Mouse (Mus musculus) cerebellum, adult 11-12 months (tissue): Measurements from ENCODE around the gene Pitpnm2.

ENCODE experiments used
- DNase-seq: peaks from one replicate; pipeline ENCODE4 v3.0.0; 2022

The Pitpnm2 gene

GRCm38 (mm10) chr5:124247296-124247695 is 2.3 kb downstream of the Pitpnm2 start:
- no peak for DNase-seq

DNA sequence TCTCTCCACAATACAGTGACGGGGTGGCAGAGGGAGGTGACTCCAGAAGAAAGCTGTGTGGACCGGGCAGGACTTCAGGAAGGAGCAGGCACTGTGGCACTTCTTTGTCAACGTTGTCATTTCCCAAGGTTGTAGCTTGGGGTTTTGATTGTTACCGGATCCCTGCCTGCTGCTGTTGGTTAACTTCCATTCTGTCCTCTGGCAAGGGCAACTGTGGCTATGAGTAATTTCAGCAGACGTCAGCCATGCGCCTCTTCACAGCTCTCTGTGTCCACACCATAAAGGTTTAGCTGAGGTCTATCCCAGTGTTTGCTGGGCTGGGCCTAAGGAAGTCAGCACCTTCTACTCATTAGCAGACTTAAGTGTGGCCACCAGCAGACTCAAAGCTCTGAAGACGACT is 4.7 kb downstream of the Pitpnm2 start:
- DNase-seq, result no peak

- no peak for DNase-seq
Observed at GRCm38 (mm10) chr5:124244449-124244848, 5.1 kb downstream of the Pitpnm2 start.

- DNase-seq, result no peak
Observed at GRCm38 (mm10) chr5:124243236-124243901, 6.2 kb downstream of the Pitpnm2 start.

GRCm38 (mm10) chr5:124241686-124242444 is 7.7 kb downstream of the Pitpnm2 start:
- DNase-seq, result no peak

DNA sequence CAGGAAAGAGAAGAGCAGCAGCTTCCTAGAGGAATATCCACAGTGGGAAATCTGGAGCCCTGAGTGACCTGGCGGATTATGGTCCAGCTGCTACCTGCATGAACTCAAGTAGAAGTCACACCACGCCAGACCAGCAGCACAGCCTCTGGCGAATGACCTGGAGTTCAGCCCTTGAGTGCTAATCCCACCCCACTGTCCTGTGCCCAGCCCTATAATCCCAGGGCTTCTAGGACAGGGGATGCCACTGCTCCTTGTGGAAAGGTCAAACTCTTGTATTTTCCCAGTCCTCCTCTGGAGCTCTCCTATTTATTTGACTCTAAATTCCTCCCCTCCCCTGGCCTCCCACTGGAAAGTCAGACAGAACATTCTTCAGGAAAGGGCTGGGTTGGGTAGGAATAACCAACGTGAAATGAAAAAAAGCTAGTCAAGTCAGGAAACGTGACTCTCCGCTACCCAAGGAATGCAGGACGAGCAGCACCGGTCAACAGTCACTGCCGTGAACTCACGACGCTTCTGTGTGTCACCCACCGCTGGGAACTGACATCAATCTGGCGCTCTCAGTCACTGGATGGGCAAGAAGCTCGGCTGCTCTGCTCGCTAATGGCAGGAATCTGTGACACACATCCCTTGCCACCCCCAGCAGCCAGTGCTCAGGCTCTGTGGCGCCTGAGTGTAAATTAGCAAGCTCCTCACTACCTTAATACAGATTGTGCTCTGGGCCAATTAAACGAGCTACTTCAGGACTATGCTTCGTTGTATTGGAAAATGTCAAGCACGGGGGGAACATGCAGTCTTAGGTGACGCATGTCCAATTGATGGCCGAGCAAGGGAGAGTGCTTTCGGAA is 8.5 kb downstream of the Pitpnm2 start:
- no peak for DNase-seq

GRCm38 (mm10) chr5:124236180-124236579 is 13.4 kb downstream of the Pitpnm2 start:
- no peak for DNase-seq

- DNase-seq, result no peak
Observed at GRCm38 (mm10) chr5:124234778-124235177, 14.8 kb downstream of the Pitpnm2 start.

DNA sequence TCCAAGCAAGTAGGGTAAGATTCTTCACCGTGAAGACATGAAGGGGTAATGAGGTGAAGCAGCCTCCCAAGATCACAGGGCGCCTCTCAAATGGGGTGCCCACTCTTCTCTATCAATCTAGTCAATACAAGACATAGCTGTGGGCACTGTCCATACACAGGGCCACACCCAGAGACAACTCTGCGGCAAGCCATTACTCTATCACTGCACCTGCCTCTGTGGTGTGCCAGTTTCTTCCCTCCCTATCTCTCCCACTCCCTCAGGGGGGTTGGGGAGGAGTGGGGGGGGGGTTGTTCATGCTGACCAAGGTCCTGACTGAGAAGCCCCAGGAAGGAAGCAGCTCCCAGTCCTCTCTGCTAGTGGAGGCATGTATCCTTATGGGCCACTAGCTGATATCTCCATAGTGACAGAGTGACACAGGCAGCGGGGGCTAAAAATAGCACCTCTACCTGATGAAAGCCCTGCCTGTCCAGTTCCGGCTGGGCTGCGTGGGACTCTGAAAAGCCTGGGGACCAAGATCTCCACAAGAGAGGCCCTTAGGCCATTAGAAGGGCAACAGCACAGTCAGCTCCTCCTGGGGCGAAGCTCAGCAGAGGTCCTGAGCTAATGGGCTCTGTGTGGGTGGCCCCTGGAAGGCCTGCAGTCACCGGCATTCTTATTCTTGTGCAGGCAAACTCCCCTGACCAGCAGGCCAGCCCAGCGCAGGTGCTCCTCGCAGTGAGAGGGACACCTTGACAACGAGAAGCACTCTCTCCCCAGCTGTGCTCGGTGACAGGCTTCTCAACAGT is 15.5 kb downstream of the Pitpnm2 start:
- no peak for DNase-seq

DNA sequence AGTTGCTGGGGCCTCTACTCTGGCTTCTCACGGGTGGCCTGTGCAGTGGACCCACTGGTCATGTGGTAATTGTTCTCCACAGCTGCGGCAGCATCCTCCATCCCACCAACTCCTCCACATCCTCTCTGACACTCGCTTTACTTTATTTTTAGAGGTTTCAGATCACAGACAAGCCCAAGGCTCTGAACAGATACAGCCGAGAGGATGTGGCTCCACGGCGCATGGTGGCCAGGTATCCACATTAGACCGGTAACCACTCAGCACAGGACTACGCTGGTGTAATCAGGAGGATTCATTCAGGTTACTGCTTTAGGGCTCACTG is 16.5 kb downstream of the Pitpnm2 start:
- no peak for DNase-seq

DNA sequence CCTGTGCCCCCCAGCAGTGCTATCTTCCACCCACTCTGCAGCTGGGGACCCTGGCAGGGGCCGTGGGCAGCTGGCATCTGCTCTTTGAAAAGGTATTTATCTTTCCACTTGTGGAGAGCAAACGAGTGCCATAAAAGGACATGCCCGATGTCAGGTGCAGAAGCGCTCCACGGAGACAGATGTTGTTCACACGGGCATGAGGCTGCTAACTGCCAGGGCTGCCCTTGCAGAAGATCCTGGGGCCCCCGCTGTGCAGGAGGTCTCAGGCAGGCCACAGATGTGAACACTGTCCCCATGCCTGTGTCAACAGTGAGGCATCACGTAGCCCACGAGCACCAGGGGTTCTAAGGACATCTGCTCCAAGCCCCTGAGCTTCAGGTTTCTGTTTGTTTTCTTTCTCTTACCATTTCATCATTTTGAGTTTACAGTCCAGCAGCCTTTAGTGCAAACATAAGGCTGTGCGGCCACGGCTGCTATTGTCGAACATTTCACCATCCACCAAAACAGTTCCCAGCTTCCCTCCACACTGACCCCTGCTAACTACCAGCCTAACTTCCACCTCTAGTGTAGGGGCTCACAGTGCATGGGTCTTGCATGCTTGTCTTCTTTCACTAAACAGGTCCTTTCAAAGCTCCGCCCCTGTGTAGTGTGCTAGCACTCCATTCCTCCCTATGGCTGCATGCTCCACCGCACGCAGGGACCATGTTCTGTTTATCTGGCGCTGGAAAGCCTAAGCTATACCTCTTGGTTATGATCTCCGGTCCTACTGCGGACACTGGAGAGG is 17.0 kb downstream of the Pitpnm2 start:
- DNase-seq, result no peak

- no peak for DNase-seq
Observed at GRCm38 (mm10) chr5:124230461-124230860, 19.1 kb downstream of the Pitpnm2 start.

- no peak for DNase-seq
Observed at GRCm38 (mm10) chr5:124227193-124227592, 22.4 kb downstream of the Pitpnm2 start.

DNA sequence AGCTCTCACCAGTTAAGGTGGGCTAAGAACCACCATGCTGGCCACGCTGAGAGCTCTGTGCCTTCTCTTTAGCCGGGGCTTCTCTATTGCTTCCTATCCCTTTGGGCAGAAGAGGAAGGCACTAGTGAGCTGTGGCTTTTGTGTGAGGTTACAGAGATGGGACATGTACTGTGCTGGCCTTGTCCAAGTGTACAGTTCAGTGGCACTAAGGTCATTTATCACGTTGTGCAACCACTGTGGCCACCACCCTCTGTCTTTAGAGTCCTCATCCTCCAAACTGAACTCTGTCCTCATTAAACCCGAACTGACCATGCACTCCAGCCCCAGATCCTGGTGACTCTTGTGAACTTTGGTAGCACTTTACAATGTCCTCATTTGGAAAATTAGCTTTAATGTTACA is 23.1 kb downstream of the Pitpnm2 start:
- DNase-seq, result no peak

- DNase-seq, result no peak
Observed at GRCm38 (mm10) chr5:124225891-124226290, 23.7 kb downstream of the Pitpnm2 start.

DNA sequence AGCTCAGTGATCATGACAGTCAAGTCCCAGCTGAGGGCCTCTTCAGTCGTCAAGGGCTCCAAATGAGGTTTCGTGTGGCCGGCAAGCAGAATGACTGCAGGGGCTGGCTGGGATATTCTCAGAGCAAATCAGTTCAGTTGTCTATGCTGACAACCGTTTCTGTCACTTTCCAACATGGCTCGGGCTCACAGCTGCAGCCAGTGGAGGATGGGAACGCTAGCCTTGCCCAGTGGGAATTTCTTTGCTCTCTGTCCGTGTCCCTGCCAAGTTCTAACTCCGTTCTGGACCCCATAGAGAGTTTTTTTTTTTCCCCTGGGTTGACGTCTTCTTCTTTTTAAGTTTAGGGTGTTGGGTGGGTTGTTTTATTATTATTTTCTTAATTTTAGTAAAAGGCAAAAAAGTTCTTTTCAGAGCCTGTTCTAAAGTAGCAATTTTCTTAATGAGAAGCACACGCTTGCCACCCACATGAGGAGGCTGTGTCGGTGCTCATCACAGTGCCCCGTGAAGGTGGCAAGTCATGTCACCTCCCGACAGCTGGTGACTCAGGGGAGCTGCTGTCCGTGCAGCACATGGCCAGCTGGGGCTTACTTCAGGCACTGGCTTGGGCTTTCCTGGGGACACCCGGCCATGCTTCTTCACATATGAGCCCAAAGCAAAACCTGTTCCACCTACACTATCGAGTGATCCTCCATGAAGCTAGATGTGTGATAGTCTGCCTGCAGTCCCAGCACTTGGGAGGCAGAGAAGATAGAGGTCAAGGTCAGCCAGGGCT is 25.1 kb downstream of the Pitpnm2 start:
- DNase-seq, result no peak

DNA sequence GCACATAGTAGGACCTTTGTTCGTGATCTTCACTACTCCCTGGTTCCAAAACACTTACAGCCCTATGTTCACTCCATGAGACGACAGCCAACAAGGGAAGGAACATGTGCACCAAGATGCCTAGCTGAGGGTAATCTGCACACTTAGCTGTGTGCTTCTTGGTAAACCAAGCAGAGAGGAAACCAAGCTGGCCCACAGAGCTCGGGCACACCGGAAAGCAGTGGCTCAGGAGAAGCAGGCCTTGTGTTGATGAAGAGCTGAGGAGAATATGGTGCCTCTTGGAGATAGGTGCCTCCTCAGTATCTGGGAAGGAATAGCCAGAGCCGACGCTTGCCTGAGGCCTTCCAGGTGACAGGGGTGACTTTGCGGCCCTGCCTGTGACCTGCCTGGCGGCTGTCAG is 26.0 kb downstream of the Pitpnm2 start:
- DNase-seq, result no peak

DNA sequence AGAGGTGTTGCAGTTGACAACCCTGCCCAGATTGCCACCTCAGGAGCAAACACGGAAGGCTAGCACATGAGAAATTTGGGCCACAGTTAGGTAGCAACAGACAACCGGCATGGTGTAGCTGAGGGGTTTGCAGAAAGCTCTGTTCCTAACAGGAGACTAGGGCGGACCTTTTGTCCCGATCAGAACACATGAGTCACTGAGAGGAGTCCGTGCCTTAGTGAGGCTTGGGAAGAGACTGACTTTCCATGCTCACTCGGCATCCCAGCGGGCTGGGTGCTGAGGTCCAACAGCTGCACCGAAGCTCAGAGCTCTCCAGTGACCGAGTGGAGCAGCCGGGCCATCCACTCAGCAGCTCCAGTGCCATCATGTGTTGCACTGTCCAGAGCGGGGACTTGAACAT is 26.9 kb downstream of the Pitpnm2 start:
- DNase-seq, result no peak

- no peak for DNase-seq
Observed at GRCm38 (mm10) chr5:124221736-124222040, 27.9 kb downstream of the Pitpnm2 start.

- DNase-seq, result peak; percentile 64
Observed at GRCm38 (mm10) chr5:124221037-124221735, 28.4 kb downstream of the Pitpnm2 start.

- no peak for DNase-seq
Observed at GRCm38 (mm10) chr5:124220551-124220950, 29.0 kb downstream of the Pitpnm2 start.
